Mouse (Mus musculus) right cerebral cortex, postnatal 25 days (tissue): ENCODE measurements around the gene Pou1f1.

Experiments used
- DNase-seq: peaks from one replicate; pipeline ENCODE4 v3.0.0; 2022

The Pou1f1 gene

GRCm38 (mm10) chr16:65564951-65565350 lies 44.6 kb downstream of the Pou1f1 start:
- DNase-seq, result no peak

GRCm38 (mm10) chr16:65568853-65569252 lies 48.5 kb downstream of the Pou1f1 start:
- DNase-seq, result no peak

- DNase-seq, result no peak
Observed at GRCm38 (mm10) chr16:65577298-65578029, 57.2 kb downstream of the Pou1f1 start.
